Mouse (Mus musculus) CD4-positive, CD25-positive, alpha-beta regulatory T cell, adult 4 months (primary cell): ENCODE data around the gene Anks3. TPM values are rescaled to one million over a fixed set of nuclear protein-coding genes. Genes with fewer than 3 reads are reported as not detected.

Experiments
- ATAC-seq: one replicate; pipeline ENCODE4 v1.8.0; 2017
- polyA plus RNA-seq, 2 experiments: library from polyadenylated mRNA; unstranded; fragments of 100-300 nt; shearing (Covaris generic); gene quantifications; one replicate each; pipeline ENCODE4 v1.2.1; 2017

Gene Anks3
- polyA plus RNA-seq, 2 experiments from 2014 or later: 41.4 to 64.3 TPM

DNA sequence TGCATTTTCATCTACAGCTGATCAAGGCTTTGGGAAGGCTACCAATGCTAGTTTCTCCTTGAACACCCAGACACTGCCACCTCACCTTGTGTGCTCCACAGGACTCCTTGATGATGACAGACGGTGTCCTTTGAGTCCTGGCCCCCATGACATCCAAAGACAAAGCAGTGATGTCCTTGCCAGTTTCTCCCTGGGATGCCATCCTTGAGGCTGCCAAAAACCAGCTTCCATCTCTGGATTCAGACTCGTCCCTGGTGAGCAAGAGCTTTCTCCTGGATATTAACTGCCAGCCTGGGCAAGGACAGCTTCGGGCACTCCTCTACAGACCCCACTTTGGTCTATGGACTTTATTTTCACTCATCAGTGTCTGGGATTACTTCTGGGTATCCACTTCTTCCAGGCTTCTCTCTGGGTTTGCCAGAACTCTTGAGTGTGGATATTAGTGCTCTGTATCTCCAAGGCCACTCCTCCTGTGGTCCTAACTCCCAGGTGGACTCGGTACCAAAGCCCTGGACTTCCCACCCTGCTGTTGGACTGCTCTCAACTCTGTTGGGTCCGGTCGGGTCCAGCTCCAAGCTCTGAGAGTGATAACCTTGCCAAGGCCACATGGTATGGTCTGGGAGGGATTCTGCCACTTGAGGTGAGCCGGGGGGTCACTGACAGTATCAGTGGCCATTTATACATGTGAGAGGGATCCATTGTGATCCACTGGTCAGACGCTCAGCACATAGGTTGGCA, 1.6 kb upstream of the Anks3 start:
- no peak for ATAC-seq

DNA sequence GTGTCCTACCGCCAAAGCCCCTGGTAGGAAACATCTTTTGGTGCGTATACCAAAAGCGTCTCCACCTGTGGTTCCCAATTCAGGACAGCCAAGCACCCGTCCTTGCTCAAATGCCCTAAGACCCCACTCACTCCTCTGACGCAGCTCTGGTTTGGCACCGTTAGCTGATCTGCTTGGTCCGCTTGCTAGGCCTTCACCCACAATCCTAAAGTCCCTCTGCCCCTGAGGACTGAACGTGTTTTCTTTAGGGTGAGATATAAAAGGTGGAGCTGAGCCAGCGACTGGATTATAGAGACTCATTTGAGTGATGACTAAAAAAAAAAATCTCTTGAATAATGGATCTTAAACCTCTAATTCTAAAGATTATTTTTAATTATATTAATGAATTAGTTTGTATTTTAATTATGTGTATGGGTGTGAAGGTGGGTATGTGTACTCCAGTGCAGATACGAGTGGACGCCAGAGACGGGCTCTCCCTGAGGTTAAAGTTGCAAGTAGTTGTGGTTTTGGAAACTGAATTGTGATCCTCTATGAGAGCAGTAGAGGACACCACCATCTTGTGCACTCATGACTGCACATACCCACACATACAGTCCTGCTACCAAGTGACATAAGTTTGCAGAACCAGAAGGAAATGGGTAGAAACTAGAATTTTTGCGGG, 856 bp upstream of the Anks3 start:
- peak; percentile 20 for ATAC-seq

DNA sequence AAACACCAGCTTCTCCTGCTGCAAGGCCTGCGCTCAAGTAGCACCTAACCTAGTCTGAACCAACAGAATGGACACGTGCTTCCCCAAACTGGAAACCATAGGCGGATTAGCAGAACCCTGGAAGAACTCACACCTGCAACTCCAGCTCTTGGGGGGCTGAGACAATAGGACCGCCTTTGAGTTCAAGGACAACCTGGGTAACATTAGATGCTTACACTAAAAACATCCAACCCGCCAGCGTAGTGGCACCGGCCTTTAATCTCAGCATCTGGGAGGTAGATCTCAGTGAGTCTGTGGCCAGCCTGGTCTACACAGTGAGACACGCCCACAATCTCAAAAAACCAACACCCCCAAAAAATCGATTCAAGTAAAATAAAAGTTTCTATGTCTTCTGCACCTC, 659 bp downstream of the Anks3 start:
- ATAC-seq: no peak

DNA sequence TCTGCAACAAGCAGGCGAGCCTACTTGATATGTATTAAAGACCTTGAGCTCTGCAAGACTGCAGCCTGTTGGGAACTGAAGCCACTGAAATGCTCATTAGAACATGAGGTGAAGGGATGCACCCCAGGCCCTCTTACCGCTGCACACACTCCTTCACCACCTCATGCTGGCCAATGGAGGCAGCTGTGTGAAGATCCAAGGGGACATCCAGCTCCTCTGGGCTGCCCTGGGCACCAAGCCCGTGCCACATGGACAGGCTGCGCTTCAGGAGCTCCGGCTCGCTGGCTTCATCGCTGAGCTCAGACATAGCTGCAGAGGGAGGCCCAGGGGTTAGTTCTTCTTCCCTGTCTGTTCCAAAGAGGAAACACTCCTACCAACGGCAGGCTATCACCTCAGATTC, 3.7 kb downstream of the Anks3 start:
- ATAC-seq: no peak

DNA sequence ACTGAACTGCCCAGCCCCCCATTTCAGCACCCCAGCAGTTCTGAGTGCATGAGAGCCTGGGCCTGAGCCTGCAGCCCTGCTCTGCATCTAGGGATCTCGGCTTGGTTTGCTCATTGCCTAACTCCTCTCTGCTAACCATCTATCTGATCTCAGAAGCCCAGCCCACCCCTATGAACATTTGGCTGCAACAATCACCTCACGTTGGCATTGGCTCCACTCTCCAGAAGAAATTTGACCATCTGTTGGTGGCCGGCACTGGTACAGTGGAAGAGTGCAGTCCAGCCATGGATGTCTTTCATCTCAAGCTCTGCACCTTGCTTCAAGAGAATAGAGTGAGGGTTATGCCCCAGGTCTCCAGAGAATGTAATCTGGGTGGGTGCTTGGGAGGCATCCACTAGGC, 6.6 kb downstream of the Anks3 start:
- no peak for ATAC-seq

DNA sequence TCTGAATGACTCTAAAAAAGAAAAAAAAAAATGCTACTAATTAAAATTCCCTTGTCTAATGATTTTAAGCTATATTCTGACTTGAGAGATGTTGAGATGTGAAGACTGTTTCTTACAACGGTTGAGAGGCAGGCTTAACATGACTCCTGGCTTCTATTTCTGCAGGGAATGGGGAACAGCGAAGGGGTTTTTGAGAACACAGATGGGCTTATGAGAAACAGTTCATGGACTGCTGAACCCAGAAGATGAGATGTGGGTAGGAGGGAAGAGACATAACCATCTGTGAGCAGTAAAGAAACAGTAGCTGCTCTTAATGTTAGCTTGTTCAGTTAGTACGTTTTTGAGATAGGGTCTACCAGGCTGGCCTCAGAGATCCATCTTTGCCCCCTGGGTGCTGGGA, 7.4 kb downstream of the Anks3 start:
- no peak for ATAC-seq

DNA sequence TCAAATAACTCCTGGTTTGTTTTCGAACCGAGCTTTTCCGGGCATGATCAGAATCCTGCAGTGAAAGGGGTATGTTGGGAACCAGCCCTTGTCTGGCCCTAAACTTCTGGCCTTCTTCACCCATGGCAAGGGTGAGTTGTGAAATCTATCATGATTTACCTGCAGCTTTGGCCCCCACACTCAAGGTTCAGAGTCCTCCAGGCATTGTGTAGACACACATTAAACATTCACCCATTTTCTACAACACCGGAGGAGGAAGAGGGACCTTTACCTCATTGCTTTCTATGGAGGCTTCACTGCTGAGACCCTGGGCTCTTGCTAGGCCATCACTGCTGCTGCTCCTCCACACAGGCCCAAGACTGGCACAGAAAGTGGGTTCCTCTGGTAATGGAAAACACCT, 16.6 kb downstream of the Anks3 start:
- ATAC-seq: no peak

DNA sequence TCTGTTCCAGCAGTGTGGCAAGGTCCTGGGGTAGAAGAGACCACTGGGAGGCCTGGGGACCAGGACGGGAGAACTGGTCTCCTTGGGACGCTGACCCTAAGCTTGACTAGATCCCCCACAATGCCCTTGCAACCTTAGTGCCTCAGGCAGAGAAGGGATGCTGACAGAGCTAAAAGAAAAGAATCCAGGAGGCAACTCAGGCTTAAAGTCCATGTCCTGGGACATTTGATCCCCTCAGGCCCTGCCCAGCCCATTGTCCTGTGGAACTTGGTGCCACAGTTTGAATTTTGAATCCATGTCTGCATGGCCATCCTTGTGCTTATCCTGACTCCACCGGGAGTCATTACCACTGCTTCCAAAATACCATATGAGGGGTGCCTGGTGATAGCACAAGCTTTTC, 17.9 kb downstream of the Anks3 start:
- no peak for ATAC-seq

DNA sequence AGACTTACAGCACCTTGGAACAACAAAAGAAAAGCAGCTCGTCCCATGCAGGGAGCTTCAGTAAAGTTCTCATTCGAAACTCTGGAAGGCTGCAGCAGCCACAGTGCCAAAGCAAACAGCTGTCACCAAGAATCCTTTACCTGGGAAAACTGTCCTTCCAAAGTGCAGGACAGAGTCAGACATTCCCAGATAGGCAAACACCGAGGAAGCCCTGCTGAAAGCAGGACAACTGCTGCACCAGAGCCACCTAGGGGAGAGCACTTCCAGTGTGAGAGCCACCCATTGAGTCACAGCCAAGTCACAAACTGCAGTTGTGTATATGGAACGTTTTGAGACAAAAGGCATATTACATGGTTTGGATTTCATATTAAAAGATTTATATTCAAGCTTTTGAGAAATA, 18.6 kb downstream of the Anks3 start:
- ATAC-seq: no peak

DNA sequence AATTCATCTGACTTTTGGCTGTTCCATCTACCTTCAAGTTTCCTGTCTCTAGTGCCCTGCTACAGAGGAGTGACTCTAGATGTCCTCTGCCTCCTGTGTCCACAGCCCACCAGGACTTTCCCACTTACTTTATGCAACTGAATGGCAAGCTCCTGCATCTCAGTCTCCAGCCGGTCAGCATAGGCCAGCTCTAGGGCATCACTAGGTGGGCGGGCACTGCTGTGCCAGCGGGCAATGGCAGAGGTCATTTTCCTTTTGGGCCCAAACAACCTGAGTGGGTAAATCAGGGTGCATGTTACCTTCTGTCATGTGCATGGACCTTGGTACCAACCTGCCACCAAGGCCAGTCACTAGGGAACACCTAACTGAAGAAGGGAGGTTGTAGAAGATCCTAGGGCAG, 20.6 kb downstream of the Anks3 start:
- ATAC-seq: no peak

DNA sequence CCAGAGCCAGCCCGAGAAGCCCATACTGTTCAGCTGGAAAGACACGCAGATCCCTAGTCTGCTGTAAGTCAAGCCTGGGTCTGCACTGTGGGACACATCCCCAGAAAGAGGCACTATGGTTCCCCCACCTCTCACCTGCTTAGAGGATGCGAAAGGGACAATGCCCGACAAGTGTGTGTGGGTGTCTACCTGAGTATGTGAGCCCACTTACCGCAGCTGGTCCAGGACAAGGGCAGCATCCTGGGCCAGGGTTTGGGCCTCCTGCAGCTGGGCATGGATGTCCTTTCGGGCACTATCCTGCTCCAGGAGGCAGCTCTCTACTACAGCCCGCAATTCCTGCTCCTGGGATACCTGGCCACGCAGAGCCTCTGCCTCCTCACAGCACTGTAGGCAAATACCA, 21.1 kb downstream of the Anks3 start:
- ATAC-seq: no peak

DNA sequence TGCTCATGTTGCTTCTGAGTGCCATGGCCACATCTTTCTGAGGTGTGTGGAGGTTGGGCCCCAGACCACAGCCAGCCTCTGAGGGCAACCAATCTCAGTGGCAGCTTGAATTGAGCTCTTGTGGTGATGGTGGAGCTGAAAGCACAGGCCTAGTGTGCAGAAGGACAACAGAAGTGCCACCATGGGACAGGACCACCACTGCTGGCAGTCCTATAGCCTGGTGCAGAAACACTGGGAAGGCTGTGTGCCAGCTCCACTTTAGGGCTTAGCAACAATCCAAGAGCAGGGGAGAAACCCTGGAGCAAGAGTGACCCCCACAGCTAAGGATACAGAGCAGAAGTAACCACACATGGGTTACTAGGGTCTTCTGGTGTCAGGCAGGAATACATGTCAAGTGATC, 23.0 kb downstream of the Anks3 start:
- ATAC-seq: no peak

DNA sequence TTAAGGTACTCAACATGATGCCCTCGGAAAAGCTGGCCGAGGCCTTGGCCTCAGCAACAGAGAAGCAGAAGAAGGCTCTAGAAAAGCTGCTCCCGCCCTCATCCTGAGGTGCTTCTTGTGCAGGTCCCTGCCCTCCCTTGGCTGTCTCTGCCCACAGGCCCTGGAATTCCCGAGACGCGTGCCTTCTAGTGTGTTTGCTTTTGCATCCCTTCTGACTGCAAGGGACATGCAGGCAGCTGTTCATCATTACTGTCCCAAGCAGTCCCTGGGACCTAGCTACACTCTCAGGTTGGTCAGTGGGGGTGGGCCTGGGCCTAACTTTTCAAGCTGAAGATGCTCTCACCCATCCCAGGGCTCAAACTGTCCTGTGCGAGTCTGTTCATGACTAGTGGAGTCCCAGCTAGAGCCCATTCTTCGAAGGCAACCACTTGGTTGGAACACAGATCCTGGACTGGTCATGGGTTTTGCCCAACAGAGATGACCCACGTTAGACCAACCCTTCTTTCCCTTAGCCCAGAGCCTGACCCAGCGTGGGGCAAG, 23.6 kb downstream of the Anks3 start:
- ATAC-seq: no peak

DNA sequence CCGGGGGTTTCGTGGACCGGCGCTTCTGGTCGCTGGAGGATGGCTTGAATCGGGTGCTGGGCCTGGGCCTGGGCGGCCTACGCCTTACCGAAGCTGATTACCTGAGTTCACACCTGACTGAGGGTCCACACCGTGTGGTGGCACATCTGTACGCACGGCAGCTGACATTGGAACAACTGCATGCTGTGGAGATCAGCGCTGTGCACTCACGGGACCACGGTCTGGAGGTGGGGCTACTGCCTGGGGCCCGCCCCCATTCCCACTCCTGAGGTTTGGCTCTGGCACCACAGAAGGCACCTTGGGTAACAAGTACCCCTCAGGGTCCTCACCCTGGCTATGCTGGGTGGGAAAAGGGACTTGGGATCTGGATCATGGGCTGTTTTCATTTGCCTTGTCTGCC, 24.6 kb downstream of the Anks3 start:
- ATAC-seq: peak; percentile 5

DNA sequence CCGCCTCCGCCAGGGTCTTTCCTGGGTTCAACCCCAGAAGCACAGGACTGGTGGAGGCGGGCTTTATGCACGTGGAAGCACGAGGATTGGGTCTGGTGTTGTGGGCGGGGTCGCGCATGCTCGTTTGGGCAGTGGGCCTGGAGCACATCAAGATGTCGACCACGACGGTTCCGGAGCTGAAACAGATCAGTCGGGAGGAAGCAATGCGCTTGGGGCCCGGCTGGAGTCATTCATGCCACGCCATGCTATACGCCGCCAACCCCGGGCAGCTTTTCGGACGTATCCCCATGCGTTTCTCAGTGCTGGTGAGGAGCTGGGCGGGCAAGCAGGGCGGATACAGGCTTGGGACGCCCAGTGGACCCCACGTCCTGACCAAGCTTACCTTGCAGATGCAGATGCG, 25.0 kb downstream of the Anks3 start:
- ATAC-seq: peak; percentile 97

DNA sequence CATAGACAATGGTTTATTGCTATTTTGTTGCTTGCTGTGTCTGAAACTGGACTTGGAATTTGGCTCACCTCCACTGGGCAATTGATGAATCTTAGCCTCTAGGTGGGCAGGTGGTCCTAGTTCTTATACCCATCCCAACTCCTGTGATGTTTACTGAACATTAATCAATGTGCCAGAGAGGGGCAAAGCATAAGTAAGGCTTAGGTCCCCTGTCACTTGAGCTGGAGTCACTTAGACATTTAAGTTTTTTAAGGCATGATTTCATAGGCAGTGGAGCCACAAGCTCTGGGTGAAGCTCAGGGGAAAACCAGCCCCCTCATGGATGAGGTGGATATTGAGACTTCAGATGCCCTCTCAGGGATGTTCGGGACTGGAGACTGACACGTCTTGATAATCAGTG, 25.5 kb downstream of the Anks3 start, which contains the start of gene Nudt16l1:
Gene Nudt16l1 (plus strand): TSS at position 301 of the 400 bp plus-strand sequence.
- no peak for ATAC-seq

DNA sequence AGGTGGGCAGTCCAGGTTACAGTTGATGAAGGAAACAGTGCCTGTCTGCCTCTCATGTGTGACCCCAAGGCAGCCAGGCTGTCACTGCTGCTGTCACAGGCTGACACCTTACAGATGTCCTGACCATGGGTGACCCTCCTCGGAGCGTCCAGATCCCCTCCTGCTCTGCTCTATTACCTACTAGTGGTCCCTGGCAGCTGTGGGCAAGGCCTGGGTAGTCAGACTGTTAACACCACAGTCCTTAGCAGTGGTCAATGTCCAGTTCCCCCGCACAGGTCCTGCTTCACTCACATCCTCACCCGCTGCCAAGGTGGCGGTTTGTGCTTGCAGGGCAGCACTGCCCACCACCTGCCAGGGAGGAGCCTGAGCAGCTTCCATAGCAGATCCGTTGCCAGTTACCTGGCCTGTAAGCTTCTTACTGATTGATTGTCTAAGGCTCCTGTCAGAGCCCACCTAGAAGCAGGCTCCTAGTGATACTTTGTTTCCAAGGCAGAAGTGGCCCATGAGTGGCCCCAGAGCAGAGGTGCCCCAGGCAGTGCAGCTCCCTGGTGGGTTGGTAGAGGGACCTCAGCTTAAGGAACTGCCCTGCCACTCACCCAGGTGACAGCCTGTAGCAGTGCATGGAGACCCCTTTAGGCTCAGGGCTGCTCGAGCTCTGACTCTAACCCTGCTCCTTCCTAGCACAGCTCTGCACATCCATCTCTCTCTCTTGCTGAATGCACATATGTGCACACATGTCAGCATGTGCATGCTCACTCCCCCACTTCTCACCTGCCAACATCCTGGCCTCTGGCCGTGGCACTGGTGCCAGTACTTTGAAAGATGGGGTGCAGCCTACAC, 26.4 kb downstream of the Anks3 start:
- no peak for ATAC-seq

DNA sequence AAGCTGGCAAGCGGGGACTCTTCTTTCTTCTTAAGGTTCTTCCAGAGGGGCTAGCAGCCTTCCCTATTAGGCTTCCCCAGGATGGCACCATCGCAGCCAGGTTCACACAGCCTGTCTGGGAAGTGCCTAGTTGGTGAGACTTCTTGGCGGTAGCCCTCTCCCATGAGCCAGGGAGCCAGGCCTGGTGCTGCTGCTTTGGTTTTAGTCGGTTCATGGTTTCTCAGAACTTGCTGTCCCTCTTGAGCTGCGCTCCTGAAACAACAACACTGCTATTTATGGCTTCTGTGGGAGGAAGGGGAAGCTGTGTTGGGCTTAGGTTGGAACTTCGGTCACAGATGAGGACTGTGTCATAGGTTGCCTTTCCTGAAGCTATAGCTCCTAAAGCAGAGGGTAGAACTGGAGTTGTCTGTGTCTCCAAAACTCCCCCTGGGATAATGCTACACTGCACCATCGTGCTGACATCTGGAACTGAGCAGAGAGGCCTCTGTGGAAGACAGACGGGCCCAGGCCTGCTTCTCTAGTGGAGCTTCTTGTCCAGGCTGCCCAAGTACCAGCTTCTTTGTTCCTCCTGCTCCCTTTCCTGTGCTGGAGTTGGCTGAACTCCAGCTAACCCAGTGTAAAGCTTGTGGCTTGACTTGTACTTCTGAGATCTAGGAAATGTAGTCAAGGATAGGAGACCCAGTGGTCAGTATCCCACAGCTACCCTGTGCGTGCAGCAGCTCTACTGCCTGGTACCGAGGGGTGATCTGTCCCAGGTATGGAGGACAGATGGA, 27.9 kb downstream of the Anks3 start:
- ATAC-seq: no peak

DNA sequence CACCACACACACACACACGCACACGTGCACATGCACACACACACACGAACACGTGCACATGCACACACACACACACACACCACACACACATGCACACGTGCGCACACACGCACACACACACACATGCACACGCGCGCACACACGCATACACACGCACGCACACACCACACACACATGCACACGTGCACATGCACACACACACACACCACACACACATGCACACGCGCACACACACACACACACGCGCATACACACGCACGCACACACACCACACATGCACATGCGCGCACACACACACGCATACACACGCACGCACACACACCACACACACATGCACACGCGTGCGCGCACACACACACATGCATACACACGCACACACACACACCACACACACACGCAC, 28.6 kb downstream of the Anks3 start:
- ATAC-seq: no peak

DNA sequence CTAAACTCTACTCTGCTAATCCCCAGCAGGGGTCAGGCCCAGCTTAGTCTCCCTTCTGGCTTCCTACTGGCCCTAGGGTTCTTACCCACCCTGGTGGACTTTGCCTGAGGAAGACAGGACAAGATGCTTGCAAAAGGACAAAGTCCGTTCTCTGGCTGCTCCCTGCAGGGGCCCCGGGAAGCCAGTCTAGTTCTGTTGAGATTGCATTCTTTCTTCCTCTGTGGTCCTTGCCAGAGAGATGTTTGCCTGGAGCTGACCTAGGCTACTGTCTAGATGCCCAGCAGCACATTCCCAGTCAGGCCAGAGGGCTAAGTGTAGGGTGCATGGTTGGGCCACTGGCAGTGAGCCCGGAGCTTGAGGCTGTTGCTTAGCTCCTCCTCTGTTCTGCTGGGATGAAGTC, 31.6 kb downstream of the Anks3 start:
- ATAC-seq: no peak

DNA sequence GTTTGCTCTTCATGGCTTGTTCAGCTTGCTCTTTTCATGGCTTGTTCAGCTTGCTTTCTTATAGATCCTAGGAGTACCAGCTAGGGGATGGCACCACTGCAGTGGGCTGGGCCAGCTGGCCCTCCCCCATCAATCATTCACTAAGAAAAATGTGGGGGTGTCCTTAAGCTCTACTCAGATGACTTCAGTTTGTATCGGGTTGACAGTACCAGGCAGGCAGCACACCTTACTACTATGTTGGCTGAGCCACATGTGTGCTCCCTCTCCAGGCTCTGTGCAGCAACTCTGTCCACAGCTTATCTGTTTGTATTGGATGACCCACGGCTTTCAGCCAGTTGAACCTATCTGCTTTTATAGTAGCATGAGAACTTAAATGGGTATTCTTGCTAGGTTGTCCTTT, 35.5 kb downstream of the Anks3 start:
- no peak for ATAC-seq

DNA sequence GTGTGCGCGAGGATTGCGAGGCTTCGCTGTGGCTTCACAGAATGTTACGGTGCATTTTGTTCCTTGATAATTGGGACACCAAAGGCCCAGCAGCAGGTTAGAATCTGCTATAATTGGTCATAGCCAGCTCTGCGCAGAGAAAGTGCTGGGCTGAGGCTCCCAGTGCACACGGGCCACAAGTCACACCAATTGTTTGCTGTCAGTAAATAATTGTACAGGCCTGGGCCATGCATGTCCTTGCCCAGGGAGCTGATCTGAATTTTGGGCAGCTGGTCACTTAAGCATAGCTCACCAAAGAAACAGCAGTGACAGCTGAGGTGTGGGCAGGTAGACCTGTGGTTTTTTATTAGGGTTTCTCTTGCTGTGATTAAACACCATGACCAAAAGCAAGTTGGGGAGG, 36.0 kb downstream of the Anks3 start:
- no peak for ATAC-seq

DNA sequence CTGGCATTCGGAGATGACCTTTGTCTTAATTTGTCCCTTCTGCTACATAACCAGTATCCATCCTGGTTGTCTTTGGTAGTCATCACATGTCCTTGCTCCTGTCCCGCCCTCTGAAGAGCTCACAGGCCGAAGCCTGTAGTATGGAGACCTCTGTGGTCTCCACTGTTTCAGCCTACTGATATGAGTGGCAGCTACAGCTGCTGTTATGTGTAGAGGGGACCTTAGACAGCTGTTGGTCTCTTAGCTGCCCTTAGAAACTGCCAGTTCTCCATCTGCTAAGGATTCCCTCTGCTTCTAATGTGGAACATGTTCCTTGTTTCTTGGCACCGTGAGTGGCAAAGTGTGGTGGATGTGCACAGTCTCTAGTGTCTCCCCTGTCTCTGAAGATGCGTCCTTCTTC, 40.0 kb downstream of the Anks3 start:
- no peak for ATAC-seq
